Mouse (Mus musculus): Measurements from ENCODE around the gene Pik3ap1.
"Not testable (repeated sequence)": the region's sequence is repeated elsewhere in the genome, so short reads cannot be mapped to it uniquely, and the experiment has no call there.

The Pik3ap1 gene

GRCm38 (mm10) chr19:41332986-41333385, 51.9 kb downstream of the Pik3ap1 start:
- DNase-seq (ENCODE audit: low read depth in 1 of 2, low spot score in 2 of 2): no peak

GRCm38 (mm10) chr19:41332228-41332627, 52.7 kb downstream of the Pik3ap1 start:
- peak; percentile 48 to 75 for DNase-seq (ENCODE audit: low read depth in 1 of 2, low spot score in 2 of 2)

GRCm38 (mm10) chr19:41330401-41330800, 54.5 kb downstream of the Pik3ap1 start:
- DNase-seq (ENCODE audit: low read depth in 1 of 2, low spot score in 2 of 2): no peak

- no peak for DNase-seq (ENCODE audit: low read depth in 1 of 2, low spot score in 2 of 2)
Measured at GRCm38 (mm10) chr19:41329961-41330360, 54.9 kb downstream of the Pik3ap1 start.

- DNase-seq (ENCODE audit: low read depth in 1 of 2, low spot score in 2 of 2): peak in 1 of 2 experiments; percentile 35
Measured at GRCm38 (mm10) chr19:41328743-41329142, 56.2 kb downstream of the Pik3ap1 start.

GRCm38 (mm10) chr19:41323813-41324212, 61.1 kb downstream of the Pik3ap1 start:
- DNase-seq (ENCODE audit: low read depth in 1 of 2, low spot score in 2 of 2): no peak

GRCm38 (mm10) chr19:41323125-41323524, 61.8 kb downstream of the Pik3ap1 start:
- DNase-seq (ENCODE audit: low read depth in 1 of 2, low spot score in 2 of 2): no peak

GRCm38 (mm10) chr19:41321149-41321548, 63.8 kb downstream of the Pik3ap1 start:
- peak; percentile 73 to 74 for DNase-seq (ENCODE audit: low read depth in 1 of 2, low spot score in 2 of 2)

GRCm38 (mm10) chr19:41317315-41318095, 67.4 kb downstream of the Pik3ap1 start:
- DNase-seq (ENCODE audit: low read depth in 1 of 2, low spot score in 2 of 2): no peak

- no peak for DNase-seq (ENCODE audit: low read depth in 1 of 2, low spot score in 2 of 2)
Measured at GRCm38 (mm10) chr19:41314696-41315095, 70.2 kb downstream of the Pik3ap1 start.

- DNase-seq (ENCODE audit: low read depth in 1 of 2, low spot score in 2 of 2): no peak
Measured at GRCm38 (mm10) chr19:41313663-41314062, 71.2 kb downstream of the Pik3ap1 start.

- DNase-seq (ENCODE audit: low read depth in 1 of 2, low spot score in 2 of 2): not testable (repeated sequence)
Measured at GRCm38 (mm10) chr19:41312587-41312986, 72.3 kb downstream of the Pik3ap1 start.

- DNase-seq (ENCODE audit: low read depth in 1 of 2, low spot score in 2 of 2): no peak
Measured at GRCm38 (mm10) chr19:41312027-41312426, 72.9 kb downstream of the Pik3ap1 start.

GRCm38 (mm10) chr19:41310971-41311703, 73.8 kb downstream of the Pik3ap1 start:
- no peak for DNase-seq (ENCODE audit: low read depth in 1 of 2, low spot score in 2 of 2)

GRCm38 (mm10) chr19:41303933-41304332, 81.0 kb downstream of the Pik3ap1 start:
- DNase-seq (ENCODE audit: low read depth in 1 of 2, low spot score in 2 of 2): no peak

- no peak for DNase-seq (ENCODE audit: low read depth in 1 of 2, low spot score in 2 of 2)
Measured at GRCm38 (mm10) chr19:41303433-41303832, 81.5 kb downstream of the Pik3ap1 start.

- DNase-seq (ENCODE audit: low read depth in 1 of 2, low spot score in 2 of 2): no peak
Measured at GRCm38 (mm10) chr19:41301856-41302255, 83.0 kb downstream of the Pik3ap1 start.

- no peak for DNase-seq (ENCODE audit: low read depth in 1 of 2, low spot score in 2 of 2)
Measured at GRCm38 (mm10) chr19:41299446-41299845, 85.5 kb downstream of the Pik3ap1 start.

- no peak for DNase-seq (ENCODE audit: low read depth in 1 of 2, low spot score in 2 of 2)
Measured at GRCm38 (mm10) chr19:41290952-41291619, 93.8 kb downstream of the Pik3ap1 start.

GRCm38 (mm10) chr19:41288568-41288967, 96.3 kb downstream of the Pik3ap1 start:
- DNase-seq (ENCODE audit: low read depth in 1 of 2, low spot score in 2 of 2): no peak

- no peak for DNase-seq (ENCODE audit: low read depth in 1 of 2, low spot score in 2 of 2)
Measured at GRCm38 (mm10) chr19:41287224-41287623, 97.7 kb downstream of the Pik3ap1 start.

- DNase-seq (ENCODE audit: low read depth in 1 of 2, low spot score in 2 of 2): no peak
Measured at GRCm38 (mm10) chr19:41284515-41284914, 100.4 kb downstream of the Pik3ap1 start.

Measured in monocyte, adult 2 months (primary cell).